Mouse (Mus musculus): ENCODE results near the gene Id1. TPM values are rescaled to one million over a fixed set of nuclear protein-coding genes. Genes with fewer than 3 reads are reported as not detected.
A peak's percentile ranks its signal among the peaks of the same experiment; 100 is the strongest.

Gene Id1
- polyA plus RNA-seq, 1 experiment from 2014 or later: 116 TPM

GRCm38 (mm10) chr2:152704256-152704605 is 31.8 kb upstream of the Id1 start:
- Histone ChIP-seq H3K9ac (no peak overlapping the region), H3K4me1 (replicated peaks) (peaks cover 29% of the 10 kb centered on the region), H3K27me3 (replicated peaks) (no peaks in the 10 kb centered on the region), H3K9me3 (no peaks in the 10 kb centered on the region), H3K27ac (no peak overlapping the region), H3K36me3 (peaks cover 61% of the 10 kb centered on the region), H3K4me2 (replicated peaks) (no peak overlapping the region), H3K4me3 (replicated peaks) (no peak overlapping the region)
- ATAC-seq: no peak
- WGBS: 84% methylated on average over 5 of the region's 5 CpGs

- Histone ChIP-seq H3K4me3 (replicated peaks) (no peak overlapping the region), H3K4me2 (replicated peaks) (no peak overlapping the region), H3K27ac (no peak overlapping the region), H3K4me1 (replicated peaks) (peaks cover 32% of the 10 kb centered on the region), H3K9ac (no peak overlapping the region), H3K9me3 (no peaks in the 10 kb centered on the region), H3K27me3 (replicated peaks) (no peaks in the 10 kb centered on the region), H3K36me3 (peaks cover 55% of the 10 kb centered on the region)
- 94% methylated on average over 14 of the region's 14 CpGs for WGBS
- ATAC-seq: no peak
Measured at GRCm38 (mm10) chr2:152704811-152705370, 31.2 kb upstream of the Id1 start.

- Histone ChIP-seq H3K4me3 (replicated peaks) (no peak overlapping the region), H3K36me3 (peaks cover 44% of the 10 kb centered on the region), H3K4me1 (replicated peaks) (peaks cover 31% of the 10 kb centered on the region), H3K9ac (0 out of 2 replicates have a peak overlapping the region, but pooled peaks have one; percentile 13), H3K4me2 (replicated peaks) (no peak overlapping the region), H3K27me3 (replicated peaks) (no peaks in the 10 kb centered on the region), H3K27ac (peak overlapping the region; percentile 75), H3K9me3 (no peaks in the 10 kb centered on the region)
- WGBS: 72% methylated on average over 22 of the region's 22 CpGs
- 0 out of 2 replicates have a peak, but pooled peaks have one; percentile 3 for ATAC-seq
Measured at GRCm38 (mm10) chr2:152705993-152706571, 30.0 kb upstream of the Id1 start.

GRCm38 (mm10) chr2:152707186-152707585 is 28.9 kb upstream of the Id1 start:
- Histone ChIP-seq H3K9ac (peak overlapping the region; percentile 62), H3K4me1 (replicated peaks) (peaks cover 31% of the 10 kb centered on the region), H3K4me3 (replicated peaks) (peak overlapping the region; percentile 39), H3K27ac (peak overlapping the region; percentile 90), H3K27me3 (replicated peaks) (no peaks in the 10 kb centered on the region), H3K9me3 (no peaks in the 10 kb centered on the region), H3K36me3 (peaks cover 33% of the 10 kb centered on the region), H3K4me2 (replicated peaks) (peak overlapping the region; percentile 64)
- WGBS: 34% methylated on average over 7 of the region's 7 CpGs
- peak; percentile 4 for ATAC-seq

DNA sequence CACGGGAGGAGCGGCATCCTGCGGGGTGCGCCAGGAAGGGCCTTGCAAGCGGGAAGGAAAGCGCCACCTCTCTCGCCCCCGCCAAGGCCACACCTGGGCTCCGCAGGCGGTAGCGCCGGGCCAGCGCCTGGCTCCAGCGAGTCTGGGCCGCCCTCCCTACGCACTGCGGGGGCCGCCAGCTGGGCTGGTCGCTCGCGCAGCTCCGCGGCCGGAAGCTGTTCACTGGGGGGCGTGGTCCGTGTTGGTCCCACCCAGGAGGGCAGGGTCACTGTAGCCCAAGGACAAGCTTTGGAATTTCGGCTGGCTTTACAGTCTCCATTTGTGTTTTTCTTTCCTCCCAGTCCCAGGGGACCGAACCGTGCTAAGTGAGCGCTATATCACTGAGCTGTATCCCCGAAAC is 28.4 kb upstream of the Id1 start:
- Histone ChIP-seq H3K27me3 (replicated peaks) (no peaks in the 10 kb centered on the region), H3K4me3 (replicated peaks) (peak overlapping the region; percentile 39), H3K27ac (peak overlapping the region; percentile 90), H3K9me3 (no peaks in the 10 kb centered on the region), H3K4me1 (replicated peaks) (peaks cover 31% of the 10 kb centered on the region), H3K9ac (peak overlapping the region; percentile 62), H3K36me3 (peaks cover 32% of the 10 kb centered on the region), H3K4me2 (replicated peaks) (peak overlapping the region; percentile 64)
- WGBS: 3% methylated on average over 31 of the region's 31 CpGs
- ATAC-seq: peak; percentile 97

DNA sequence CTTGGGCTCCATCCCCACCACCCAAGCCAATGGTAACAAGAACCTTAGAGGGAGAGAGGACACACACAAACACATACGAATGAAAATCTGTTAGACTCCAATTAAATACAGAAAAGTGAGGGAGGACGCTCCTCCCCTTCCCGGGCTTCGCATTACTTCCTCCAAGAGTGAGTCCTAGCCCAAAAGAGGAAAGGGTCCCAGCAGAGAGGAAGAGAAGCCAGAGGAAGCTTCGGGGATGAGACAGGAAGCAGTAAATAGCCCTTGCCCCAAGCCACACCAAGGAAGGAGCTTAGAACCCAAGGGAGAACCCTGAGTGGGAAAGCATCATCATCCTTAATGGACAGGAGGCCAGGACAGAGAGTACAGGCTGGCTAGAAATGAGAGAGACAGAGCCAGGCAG is 27.0 kb upstream of the Id1 start:
- Histone ChIP-seq H3K27ac (no peak overlapping the region), H3K27me3 (replicated peaks) (no peaks in the 10 kb centered on the region), H3K9ac (no peak overlapping the region), H3K4me3 (replicated peaks) (no peak overlapping the region), H3K36me3 (peaks cover 19% of the 10 kb centered on the region), H3K9me3 (no peaks in the 10 kb centered on the region), H3K4me1 (replicated peaks) (peaks cover 31% of the 10 kb centered on the region), H3K4me2 (replicated peaks) (no peak overlapping the region)
- ATAC-seq: no peak
- 91% methylated on average over 5 of the region's 5 CpGs for WGBS

- no peaks in the 10 kb centered on the region for H3K9me3 ChIP-seq
- no peaks in the 10 kb centered on the region for H3K27me3 ChIP-seq (replicated peaks)
- no peaks in the 10 kb centered on the region for H3K36me3 ChIP-seq
- 59% methylated on average over 6 of the region's 6 CpGs for WGBS
- ATAC-seq: 0 out of 2 replicates have a peak, but pooled peaks have one; percentile 21
- peaks cover 2% of the 10 kb centered on the region; the same call in 1 of the 2 replicates for H3K4me1 ChIP-seq (replicated peaks)
- H3K9ac ChIP-seq: no peak overlapping the region
- no peak overlapping the region for H3K4me3 ChIP-seq (replicated peaks)
- no peak overlapping the region for H3K27ac ChIP-seq
- no peak overlapping the region for H3K4me2 ChIP-seq (replicated peaks)
Measured at GRCm38 (mm10) chr2:152716241-152716772, 19.7 kb upstream of the Id1 start.

DNA sequence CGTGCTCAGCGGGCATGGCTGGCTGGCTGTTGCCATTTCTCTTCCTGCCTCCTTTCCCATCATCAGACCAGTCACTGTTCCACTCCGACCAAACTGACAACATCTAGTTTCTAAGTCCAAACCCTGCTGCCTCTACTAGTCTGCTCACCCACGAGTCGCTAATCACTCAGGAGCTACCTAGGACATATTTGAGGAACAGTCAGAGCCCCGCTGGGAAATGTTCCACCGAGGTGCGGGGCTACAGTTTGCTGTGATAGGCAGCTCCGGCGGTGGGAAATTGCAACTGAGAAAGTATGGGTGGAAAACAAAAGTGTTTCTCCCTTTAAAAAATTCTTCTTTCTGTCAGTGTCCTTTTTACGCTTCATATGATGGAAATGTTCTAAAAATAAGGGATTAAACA is 18.4 kb upstream of the Id1 start:
- H3K27me3 ChIP-seq (replicated peaks): no peaks in the 10 kb centered on the region
- no peaks in the 10 kb centered on the region for H3K36me3 ChIP-seq
- no peaks in the 10 kb centered on the region for H3K9me3 ChIP-seq
- H3K4me1 ChIP-seq (replicated peaks): peaks cover 2% of the 10 kb centered on the region; the same call in 1 of the 2 replicates
- no peak for ATAC-seq
- no peak overlapping the region for H3K9ac ChIP-seq
- no peak overlapping the region for H3K4me3 ChIP-seq (replicated peaks)
- no peak overlapping the region for H3K27ac ChIP-seq
- 66% methylated on average over 11 of the region's 11 CpGs for WGBS
- H3K4me2 ChIP-seq (replicated peaks): no peak overlapping the region

GRCm38 (mm10) chr2:152718076-152718475 is 18.0 kb upstream of the Id1 start:
- Histone ChIP-seq H3K27ac (no peak overlapping the region), H3K36me3 (no peaks in the 10 kb centered on the region), H3K9ac (no peak overlapping the region), H3K4me1 (replicated peaks) (peaks cover 2% of the 10 kb centered on the region; the same call in 1 of the 2 replicates), H3K27me3 (replicated peaks) (no peaks in the 10 kb centered on the region), H3K9me3 (no peaks in the 10 kb centered on the region), H3K4me3 (replicated peaks) (no peak overlapping the region), H3K4me2 (replicated peaks) (no peak overlapping the region)
- 40% methylated on average over 6 of the region's 6 CpGs for WGBS
- peak; percentile 38; the same call in 1 of the 2 replicates for ATAC-seq

DNA sequence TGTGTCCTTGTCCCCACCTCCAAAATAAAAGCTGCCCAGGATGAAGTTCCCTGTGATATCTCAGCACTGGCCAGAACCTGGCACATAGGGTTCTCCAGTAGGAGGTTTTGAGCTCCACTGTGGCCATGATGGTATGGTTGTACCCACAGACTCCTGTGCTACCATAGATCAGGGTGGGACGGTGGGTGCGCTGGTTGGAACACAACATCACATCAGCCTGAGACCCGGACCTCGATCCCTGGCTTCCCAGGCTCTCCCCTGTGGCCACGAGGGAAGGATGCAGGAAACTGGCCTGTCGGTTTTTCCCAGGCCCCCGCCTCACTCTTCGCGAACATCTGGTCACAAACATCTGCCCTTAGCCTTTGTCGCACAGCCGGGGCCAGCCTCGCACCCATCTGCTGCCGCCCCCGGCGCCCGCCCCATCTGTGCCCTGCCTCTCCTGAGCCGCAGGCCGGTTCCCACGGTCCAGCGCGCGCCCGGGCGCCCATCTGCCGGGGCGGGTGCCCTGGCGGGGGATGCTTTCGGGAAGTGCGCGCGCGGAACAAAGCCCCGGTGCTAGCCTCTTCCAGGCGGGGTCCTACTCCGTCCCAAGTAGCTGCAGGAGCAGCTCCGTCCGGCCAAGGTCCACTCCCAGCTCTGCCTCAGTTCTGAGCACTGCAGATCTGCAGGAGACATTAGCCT is 12.3 kb upstream of the Id1 start:
- peak overlapping the region; percentile 59 for H3K9ac ChIP-seq
- peak; percentile 48 for ATAC-seq
- H3K9me3 ChIP-seq: no peaks in the 10 kb centered on the region
- peak overlapping the region; percentile 31 for H3K4me3 ChIP-seq (replicated peaks)
- H3K27me3 ChIP-seq (replicated peaks): no peaks in the 10 kb centered on the region
- H3K27ac ChIP-seq: no peak overlapping the region; the same call in 1 of the 2 replicates
- WGBS: 4% methylated on average over 37 of the region's 37 CpGs
- peak overlapping the region; percentile 83 for H3K4me2 ChIP-seq (replicated peaks)
- H3K36me3 ChIP-seq: no peaks in the 10 kb centered on the region
- H3K4me1 ChIP-seq (replicated peaks): peaks cover 39% of the 10 kb centered on the region

GRCm38 (mm10) chr2:152724332-152724723 is 11.7 kb upstream of the Id1 start:
- Histone ChIP-seq H3K4me1 (replicated peaks) (peaks cover 44% of the 10 kb centered on the region), H3K9ac (peak overlapping the region; percentile 59; the same call in 1 of the 2 replicates), H3K27me3 (replicated peaks) (no peaks in the 10 kb centered on the region), H3K4me3 (replicated peaks) (peak overlapping the region; percentile 31), H3K4me2 (replicated peaks) (peak overlapping the region; percentile 83), H3K9me3 (no peaks in the 10 kb centered on the region), H3K36me3 (no peaks in the 10 kb centered on the region), H3K27ac (no peak overlapping the region)
- 56% methylated on average over 3 of the region's 3 CpGs for WGBS
- ATAC-seq: no peak

GRCm38 (mm10) chr2:152725178-152725750 is 10.8 kb upstream of the Id1 start:
- Histone ChIP-seq H3K27ac (0 out of 2 replicates have a peak overlapping the region, but pooled peaks have one; percentile 34), H3K4me3 (replicated peaks) (no peak overlapping the region), H3K4me2 (replicated peaks) (peak overlapping the region; percentile 27; the same call in 1 of the 2 replicates), H3K36me3 (no peaks in the 10 kb centered on the region), H3K4me1 (replicated peaks) (peaks cover 54% of the 10 kb centered on the region), H3K9me3 (no peaks in the 10 kb centered on the region), H3K27me3 (replicated peaks) (no peaks in the 10 kb centered on the region), H3K9ac (no peak overlapping the region)
- ATAC-seq: no peak
- WGBS: 48% methylated on average over 15 of the region's 15 CpGs
